Mouse (Mus musculus) ovary, postnatal 36 days (tissue): ENCODE measurements around the gene Paics.
A peak's percentile ranks its signal among the peaks of the same experiment; 100 is the strongest.
"Not testable (repeated sequence)": the region's sequence is repeated elsewhere in the genome, so short reads cannot be mapped to it uniquely, and the experiment has no call there.

ENCODE experiments used
- DNase-seq: peaks from one replicate; pipeline ENCODE4 v3.0.0; 2022; ENCODE audit warnings: low spot score, mixed read lengths

The Paics gene

DNA sequence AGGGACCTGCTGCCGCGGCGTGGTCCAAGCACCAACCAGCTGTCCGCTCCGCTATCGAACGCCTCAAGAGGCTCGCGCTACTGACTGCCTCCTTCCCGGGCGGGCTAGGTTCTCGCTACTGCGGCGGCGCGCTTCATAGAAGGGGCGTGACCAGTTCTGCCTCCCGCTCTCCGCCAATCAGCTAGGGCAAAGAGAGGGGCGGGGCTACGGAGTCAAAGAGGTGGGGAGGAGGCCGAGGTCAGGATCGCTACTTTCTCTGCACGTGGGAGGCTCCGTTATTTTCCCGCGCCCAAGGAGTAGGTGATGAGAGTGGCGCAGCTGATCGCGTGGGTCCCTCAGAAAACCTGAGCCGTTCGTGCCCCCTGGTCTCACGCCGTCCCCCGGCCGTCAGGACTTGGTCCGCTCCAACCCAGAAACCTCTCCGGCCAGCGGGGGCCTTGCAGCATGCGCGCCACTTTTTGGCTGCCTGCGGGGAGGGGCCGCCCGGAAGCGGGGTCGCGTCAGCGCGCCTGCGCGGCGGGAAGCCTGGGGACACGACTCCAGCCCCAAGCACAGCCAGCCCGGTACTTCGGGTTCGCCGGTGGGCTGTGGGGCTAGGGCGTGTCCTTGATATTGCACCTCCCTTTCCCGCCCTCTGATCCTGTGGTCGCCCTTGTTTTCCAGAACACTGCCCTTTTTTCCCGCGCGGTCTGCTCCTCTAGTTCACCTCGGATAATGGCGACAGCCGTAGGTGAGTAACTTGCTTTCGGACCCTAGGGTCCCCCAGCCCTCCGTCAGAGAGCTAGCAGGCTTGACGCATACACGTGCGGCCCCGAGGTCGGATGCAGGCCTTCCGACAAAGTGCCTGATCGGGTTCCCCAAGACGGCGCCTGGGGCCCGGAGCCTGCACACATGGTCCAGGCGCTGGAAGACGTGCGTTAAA, at the start of gene Paics, which contains the start of gene Ppat:
TSS of gene Paics (plus strand) at position 202 of the 922 bp plus-strand sequence.
TSS of gene Ppat (minus strand) at position 473 of the 922 bp plus-strand sequence.
- peak; percentile 97 for DNase-seq

DNA sequence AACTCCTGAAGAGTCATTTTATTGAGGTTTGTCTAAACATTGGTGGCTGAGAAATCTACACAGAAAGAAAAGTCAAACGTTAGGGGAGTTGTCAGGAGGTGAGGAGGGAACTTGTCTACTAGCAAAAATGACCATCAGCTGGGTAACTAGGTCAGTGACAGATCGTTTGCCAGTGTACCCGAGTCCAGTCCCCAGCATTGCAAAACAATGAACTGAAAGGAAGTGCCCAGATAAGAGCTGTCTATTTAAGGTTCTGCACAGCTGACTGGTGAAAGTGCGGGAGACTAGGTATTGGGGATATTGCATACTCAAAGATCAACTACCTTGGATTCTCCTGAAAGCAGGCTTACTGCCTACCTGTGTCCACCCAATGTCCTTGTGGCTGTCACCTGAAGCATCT, 49.0 kb upstream of the Paics start:
- no peak for DNase-seq

- DNase-seq, result no peak
These were observed 46.2 kb upstream of the Paics start for GRCm38 (mm10) chr5:76904713-76905404.

DNA sequence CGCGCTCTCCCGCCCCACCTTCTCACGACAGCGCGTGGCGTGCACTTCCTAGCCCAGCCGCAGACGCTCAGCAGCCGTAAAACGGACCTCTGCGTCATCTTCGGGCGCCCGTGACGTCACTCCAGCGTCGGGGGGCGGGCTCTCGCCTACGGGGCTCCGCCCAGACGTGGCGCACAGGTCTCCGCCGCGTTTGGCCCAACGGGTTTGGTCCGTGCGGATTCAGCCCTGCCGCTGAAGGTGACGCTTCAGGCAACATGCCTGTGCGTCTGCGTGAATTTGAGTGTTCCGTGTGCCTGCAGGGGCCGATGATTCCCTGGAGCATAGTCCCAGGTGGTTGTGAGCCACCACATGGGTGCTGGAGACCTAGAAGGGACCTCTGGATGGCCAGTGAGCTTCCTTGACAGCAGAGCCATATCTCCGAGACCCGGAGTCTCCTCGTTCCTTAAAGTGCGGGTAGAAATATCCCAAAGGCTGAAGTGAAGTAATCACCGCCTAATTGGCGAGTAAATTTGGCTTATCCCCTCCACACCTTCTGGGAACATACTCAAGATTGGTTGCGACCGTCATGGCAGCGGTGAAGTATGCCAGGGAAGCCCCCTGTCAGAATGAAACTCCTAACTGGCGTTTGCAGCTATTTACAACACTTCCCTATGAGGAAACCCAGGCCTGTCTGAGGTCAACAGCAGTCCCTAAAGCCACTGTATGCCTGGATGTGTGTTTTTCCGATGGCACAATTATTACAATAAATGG, 45.5 kb upstream of the Paics start, which contains the start of gene Aasdh:
TSS of gene Aasdh (minus strand) at position 110 of the 750 bp plus-strand sequence.
- DNase-seq, result peak; percentile 96

DNA sequence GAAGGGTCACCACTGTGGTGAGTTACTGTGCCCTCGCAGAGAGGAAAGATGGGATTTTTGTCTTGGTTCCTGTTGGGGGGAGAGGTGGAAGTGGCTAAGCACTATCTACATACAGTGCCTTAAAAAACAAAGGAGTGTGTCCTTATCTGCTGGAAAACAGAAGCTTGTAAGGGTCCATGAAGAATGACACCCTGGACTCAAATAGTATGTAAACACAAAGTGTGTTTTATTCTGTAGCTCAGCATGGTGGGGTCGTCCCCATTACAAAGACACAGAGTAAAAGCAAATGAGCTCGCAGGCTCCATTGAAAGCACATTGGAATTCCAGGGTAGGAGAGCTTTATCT, 45.0 kb upstream of the Paics start:
- DNase-seq, result no peak

DNA sequence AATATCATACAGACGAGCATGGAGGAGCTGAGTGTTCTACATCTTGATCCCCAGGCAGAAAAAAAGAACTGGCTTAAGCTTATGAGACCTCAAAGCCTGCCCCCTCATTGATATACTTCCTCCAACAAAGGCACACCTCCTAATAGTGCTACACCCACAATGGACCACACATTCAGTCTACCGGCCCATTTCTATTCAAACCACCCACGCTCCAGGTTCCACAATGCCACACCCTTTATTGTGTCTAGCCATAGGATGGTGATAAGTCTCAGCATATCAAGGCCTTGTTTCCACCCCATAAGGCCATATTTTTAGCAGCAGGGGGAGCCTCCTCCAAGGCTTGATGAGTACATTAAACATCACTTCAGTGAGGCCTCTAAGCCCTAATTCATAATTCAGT, 40.3 kb upstream of the Paics start:
- no peak for DNase-seq

DNA sequence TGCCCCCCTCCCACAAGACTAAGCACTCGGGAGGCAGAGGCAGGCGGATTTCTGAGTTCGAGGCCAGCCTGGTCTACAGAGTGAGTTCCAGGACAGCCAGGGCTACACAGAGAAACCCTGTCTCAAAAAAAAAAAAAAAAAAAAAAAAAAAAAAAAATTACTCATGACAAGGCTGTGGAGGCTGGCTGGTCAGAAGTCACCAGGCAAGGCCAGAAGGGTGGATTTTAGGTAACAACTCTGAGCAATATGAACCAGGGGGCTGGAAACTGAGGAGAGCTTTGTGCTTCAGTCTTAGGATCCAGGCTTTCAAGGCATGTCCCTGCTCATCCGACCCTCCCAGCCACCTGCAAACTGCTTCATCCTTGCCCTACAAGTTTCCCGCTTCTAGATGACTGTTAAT, 38.6 kb upstream of the Paics start:
- DNase-seq, result not testable (repeated sequence)

DNA sequence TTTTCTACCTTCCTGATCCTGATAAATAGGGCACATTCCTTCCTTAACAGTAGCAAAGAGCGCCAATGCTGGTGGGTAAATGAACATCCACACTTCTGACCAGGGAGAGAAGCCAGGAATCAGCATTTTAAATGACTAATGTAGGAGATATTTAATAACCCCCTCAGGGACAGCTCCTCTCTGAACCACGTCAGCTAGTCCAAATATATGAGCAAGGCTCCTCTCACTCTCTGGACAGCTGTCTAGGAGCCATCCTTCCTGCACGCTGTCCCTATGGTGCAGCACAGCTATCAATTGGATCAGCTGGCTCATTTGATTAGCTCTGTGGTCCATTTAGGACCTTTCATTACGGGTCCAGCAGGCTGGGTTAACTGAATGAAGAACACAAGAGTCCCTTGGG, 28.3 kb upstream of the Paics start:
- DNase-seq, result no peak

- DNase-seq, result peak; percentile 71
These were observed 27.7 kb upstream of the Paics start for GRCm38 (mm10) chr5:76923428-76923827.

GRCm38 (mm10) chr5:76924296-76924695, 26.8 kb upstream of the Paics start:
- DNase-seq, result no peak

DNA sequence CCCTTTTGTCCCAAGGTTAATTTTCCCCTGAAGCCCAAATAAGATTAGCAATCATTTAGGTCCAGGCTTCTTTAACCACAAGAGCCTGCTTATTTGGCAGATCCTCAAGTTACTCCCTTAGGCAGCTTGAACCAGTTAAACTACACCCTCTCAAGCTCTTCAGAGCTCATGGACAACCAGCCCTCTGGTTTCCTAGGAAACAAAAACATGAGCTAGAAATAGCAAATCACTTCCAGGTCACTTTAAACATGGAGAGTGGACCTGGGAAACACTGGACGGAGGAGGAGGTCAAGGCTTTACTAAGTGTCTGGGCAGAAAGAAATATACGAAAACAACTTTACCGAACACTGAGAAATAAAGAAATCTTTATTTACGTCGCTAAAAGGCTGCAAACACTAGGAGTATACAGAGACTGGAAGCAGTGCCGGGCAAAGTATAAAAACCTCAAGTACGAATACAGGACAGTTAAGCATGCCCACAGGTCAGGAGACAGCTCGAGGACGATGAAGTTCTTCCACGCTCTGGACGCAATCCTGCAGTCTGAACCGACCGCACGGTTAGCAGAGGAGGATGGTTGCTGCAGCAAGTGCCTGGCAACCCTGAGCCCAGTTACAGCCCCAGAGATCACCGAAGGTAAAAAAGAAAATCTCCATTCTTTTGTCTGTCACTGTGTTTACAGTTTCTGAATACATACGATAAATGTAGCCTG, 22.8 kb upstream of the Paics start:
- DNase-seq, result no peak

DNA sequence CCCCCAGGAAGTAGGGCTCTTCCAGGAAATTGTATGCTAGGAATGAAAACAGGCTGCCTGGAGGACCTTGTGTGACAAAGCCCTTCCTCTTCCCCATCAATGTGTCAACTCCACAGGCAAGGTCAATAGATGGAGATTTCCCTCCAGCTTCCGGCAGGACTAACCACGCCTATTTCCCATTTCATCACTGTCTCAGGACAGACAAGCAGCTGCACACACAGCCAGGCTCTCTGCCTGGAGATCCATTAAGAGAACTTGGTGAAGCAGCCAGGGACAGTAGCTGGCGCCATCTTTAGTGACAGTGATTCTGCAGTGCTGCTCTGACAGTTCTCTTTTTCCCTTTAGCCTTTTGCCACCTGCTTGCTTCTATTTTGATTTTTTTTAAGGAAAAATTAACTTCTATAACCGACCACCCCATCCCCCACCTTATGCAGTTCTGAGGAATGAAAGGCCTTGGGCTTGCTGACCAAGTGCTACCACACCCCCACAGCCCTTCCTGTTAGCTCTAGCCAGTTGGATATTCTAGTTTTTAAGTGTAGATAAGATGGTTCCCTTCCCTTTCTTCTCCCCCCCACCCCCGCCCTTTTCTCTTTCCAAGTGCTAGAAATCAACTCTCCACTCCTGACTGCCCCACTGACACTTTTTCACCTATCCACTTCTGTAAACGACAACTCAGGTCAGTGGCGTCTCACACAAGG, 21.8 kb upstream of the Paics start:
- DNase-seq, result no peak

GRCm38 (mm10) chr5:76939717-76940116, 11.4 kb upstream of the Paics start:
- DNase-seq, result no peak

- DNase-seq, result no peak
These were observed 9.1 kb upstream of the Paics start for GRCm38 (mm10) chr5:76941975-76942374.

- no peak for DNase-seq
These were observed 8.6 kb upstream of the Paics start for GRCm38 (mm10) chr5:76942505-76942904.

DNA sequence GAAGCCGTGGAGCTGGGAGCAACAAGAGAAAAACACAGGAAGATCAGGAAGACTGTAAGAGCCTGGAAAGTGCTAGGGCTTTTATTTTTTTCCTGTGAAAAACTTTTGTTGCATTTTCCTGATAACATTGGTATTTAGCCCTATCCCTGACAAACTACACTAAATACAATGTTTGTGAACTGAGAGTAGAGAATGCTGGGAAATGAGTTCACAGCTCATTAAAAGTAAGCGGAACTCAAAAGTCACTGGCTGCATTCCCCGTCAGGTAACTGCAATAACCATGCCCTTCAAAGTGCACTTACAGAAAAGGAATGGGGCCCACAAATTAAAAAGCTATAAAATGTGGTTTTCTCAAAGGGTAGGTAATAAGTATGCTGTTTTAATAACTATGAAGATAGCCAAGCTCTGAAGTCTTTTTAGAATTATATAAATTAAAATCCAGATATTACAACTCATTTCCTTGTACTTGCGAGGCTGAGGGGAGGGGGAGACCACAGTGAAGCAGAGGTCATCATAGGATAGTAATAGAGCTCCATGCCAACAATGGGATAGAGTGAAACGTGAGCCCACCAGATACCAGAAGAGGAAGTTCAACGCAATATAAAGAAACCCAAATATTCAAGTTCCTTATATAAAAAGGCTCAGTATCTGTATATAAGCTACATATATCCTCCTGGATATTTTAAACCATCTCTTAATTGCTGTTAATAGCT, 6.0 kb upstream of the Paics start:
- DNase-seq, result no peak

- no peak for DNase-seq
These were observed 5.5 kb upstream of the Paics start for GRCm38 (mm10) chr5:76945678-76946033.

- no peak for DNase-seq
These were observed 4.0 kb upstream of the Paics start for GRCm38 (mm10) chr5:76947142-76947541.

GRCm38 (mm10) chr5:76947758-76948157, 3.3 kb upstream of the Paics start:
- no peak for DNase-seq

- DNase-seq, result peak; percentile 16
These were observed 583 bp upstream of the Paics start for GRCm38 (mm10) chr5:76950343-76951105.
